Mouse (Mus musculus): Measurements from ENCODE around the gene Chek2. TPM values are rescaled to one million over a fixed set of nuclear protein-coding genes. Genes with fewer than 3 reads are reported as not detected.
A peak's percentile ranks its signal among the peaks of the same experiment; 100 is the strongest.

Gene Chek2
- polyA plus RNA-seq, 1 experiment from 2014 or later = 10.9 TPM

DNA sequence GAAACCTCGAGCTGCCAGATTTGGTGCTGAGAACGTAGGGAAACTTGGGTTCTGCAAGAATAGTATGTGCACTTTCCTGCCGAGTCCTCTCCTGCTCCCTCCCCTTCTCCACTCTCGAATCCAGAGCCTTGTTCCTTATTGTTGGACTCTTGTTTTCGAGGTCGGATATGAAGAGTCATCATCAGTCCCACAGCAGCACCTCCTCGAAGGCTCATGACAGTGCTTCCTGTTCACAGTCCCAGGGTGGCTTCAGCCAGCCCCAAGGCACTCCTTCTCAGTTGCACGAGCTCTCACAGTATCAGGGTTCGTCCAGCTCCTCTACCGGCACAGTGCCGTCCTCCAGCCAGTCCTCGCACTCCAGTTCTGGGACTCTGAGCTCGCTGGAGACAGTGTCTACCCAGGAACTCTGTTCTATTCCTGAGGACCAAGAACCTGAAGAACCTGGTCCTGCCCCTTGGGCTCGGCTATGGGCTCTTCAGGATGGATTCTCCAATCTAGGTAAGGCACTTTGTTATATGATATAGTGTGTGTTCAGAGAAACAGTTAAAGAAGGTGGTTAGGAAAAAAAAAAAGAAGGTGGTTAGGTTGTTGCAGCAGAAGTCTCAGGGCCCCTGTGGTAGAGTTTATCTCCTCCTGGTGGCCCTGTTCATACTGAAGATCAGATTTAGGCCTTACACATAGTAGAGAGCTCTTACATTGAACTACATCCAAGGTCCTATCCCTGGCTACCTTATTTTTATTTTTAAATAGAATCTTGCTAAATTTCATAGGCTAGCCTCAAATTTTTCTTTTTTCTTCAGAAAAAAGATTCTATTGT lies 1.5 kb downstream of the Chek2 start:
- no peak for ATAC-seq (ENCODE audit: low FRiP score, low TSS enrichment)
- TF ChIP-seq CTCF (IDR thresholded peaks at IDR 0.05; ENCODE audit: low read depth) = no peak
- TF ChIP-seq EP300 (optimal IDR thresholded peaks at IDR 0.05) = no peak
- Histone ChIP-seq H3K27ac (replicated peaks) (no peak overlapping the region), H3K36me3 (ENCODE audit: control insufficient read depth, insufficient read depth, low read length) (no peaks in the 10 kb centered on the region), H3K4me2 (replicated peaks; ENCODE audit: low read depth) (no peak overlapping the region), H3K4me1 (replicated peaks; ENCODE audit: control insufficient read depth, insufficient read depth) (peaks cover 3% of the 10 kb centered on the region; the same call in 1 of the 2 replicates), H3K27me3 (ENCODE audit: control insufficient read depth, insufficient read depth, low read length) (no peaks in the 10 kb centered on the region), H3K9me3 (ENCODE audit: control insufficient read depth, low read length) (no peaks in the 10 kb centered on the region), H3K9ac (ENCODE audit: low read length) (no peak overlapping the region), H3K4me3 (ENCODE audit: low read depth, low read length) (no peak overlapping the region)
- 95% methylated on average over 14 of the region's 14 CpGs for WGBS
- no peak for DNase-seq (ENCODE audit: low spot score)

DNA sequence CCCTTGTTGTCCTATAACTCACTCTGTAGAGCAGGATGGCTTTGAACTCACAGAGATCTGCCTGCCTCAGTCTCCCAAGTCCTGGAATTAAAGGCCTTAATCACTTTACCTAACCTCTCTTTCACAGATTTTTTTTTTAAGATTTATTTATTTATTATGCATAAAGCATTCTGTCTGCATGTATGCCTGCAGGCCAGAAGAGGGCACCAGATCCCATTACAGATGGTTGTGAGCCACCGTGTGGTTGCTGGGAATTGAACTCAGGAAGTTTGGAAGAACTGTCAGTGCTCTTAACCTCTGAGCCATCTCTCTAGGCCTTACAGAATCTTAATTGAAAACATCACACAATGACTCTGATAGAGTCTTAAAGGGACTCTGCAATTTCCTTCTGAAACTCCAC lies 13.2 kb downstream of the Chek2 start:
- 77% methylated on average over 1 of the region's 1 CpGs for WGBS
- ATAC-seq (ENCODE audit: low FRiP score, low TSS enrichment) (no peak), DNase-seq (ENCODE audit: low spot score) (no peak)
- H3K36me3 ChIP-seq (ENCODE audit: control insufficient read depth, insufficient read depth, low read length) = no peaks in the 10 kb centered on the region
- H3K9ac ChIP-seq (ENCODE audit: low read length) = no peak overlapping the region
- H3K4me2 ChIP-seq (replicated peaks; ENCODE audit: low read depth) = no peak overlapping the region
- TF ChIP-seq CTCF (IDR thresholded peaks at IDR 0.05; ENCODE audit: low read depth) = peak; percentile 46
- no peak for TF ChIP-seq EP300 (optimal IDR thresholded peaks at IDR 0.05)
- H3K9me3 ChIP-seq (ENCODE audit: control insufficient read depth, low read length) = no peaks in the 10 kb centered on the region
- no peak overlapping the region for H3K4me3 ChIP-seq (ENCODE audit: low read depth, low read length)
- H3K27me3 ChIP-seq (ENCODE audit: control insufficient read depth, insufficient read depth, low read length) = no peaks in the 10 kb centered on the region
- no peak overlapping the region for H3K27ac ChIP-seq (replicated peaks)
- H3K4me1 ChIP-seq (replicated peaks; ENCODE audit: control insufficient read depth, insufficient read depth) = no peaks in the 10 kb centered on the region

DNA sequence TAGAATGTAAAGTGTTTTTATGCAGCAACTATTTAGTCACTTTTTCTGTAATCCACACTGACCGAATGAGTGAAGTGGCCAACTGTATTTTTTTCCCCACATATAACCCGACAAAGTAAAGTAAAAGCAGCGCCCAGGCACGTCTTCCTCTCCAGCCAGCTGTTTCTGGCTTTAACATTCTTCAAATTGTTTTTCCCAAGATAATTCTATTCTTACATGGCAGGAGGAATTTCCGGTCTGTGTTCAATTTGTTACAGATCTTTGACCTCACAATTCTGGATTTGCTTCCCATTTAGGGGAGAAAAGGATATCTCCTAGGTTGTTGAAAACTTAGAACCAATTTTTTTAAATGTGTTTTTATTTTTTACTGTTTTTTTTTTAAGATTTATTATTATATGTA lies 17.3 kb downstream of the Chek2 start:
- Histone ChIP-seq H3K4me1 (replicated peaks; ENCODE audit: control insufficient read depth, insufficient read depth) (no peaks in the 10 kb centered on the region), H3K4me3 (ENCODE audit: low read depth, low read length) (no peak overlapping the region), H3K4me2 (replicated peaks; ENCODE audit: low read depth) (no peak overlapping the region), H3K9ac (ENCODE audit: low read length) (no peak overlapping the region), H3K27ac (replicated peaks) (no peak overlapping the region), H3K9me3 (ENCODE audit: control insufficient read depth, low read length) (no peaks in the 10 kb centered on the region), H3K27me3 (ENCODE audit: control insufficient read depth, insufficient read depth, low read length) (no peaks in the 10 kb centered on the region), H3K36me3 (ENCODE audit: control insufficient read depth, insufficient read depth, low read length) (no peaks in the 10 kb centered on the region)
- DNase-seq (ENCODE audit: low spot score) (no peak), ATAC-seq (ENCODE audit: low FRiP score, low TSS enrichment) (no peak)
- WGBS = 61% methylated on average over 5 of the region's 5 CpGs
- TF ChIP-seq CTCF (IDR thresholded peaks at IDR 0.05; ENCODE audit: low read depth) (no peak), EP300 (optimal IDR thresholded peaks at IDR 0.05) (no peak)

- Histone ChIP-seq H3K27me3 (ENCODE audit: control insufficient read depth, insufficient read depth, low read length) (no peaks in the 10 kb centered on the region), H3K4me1 (replicated peaks; ENCODE audit: control insufficient read depth, insufficient read depth) (no peaks in the 10 kb centered on the region), H3K27ac (replicated peaks) (peak overlapping the region; percentile 77), H3K4me3 (ENCODE audit: low read depth, low read length) (peak overlapping the region; percentile 8; the same call in 1 of the 2 replicates), H3K36me3 (ENCODE audit: control insufficient read depth, insufficient read depth, low read length) (no peaks in the 10 kb centered on the region), H3K9ac (ENCODE audit: low read length) (peak overlapping the region; percentile 43), H3K4me2 (replicated peaks; ENCODE audit: low read depth) (peak overlapping the region; percentile 37), H3K9me3 (ENCODE audit: control insufficient read depth, low read length) (no peaks in the 10 kb centered on the region)
- no peak for TF ChIP-seq EP300 (optimal IDR thresholded peaks at IDR 0.05)
- TF ChIP-seq CTCF (IDR thresholded peaks at IDR 0.05; ENCODE audit: low read depth) = no peak
- WGBS = 18% methylated on average over 13 of the region's 13 CpGs
- DNase-seq (ENCODE audit: low spot score) = peak; percentile 40
- ATAC-seq (ENCODE audit: low FRiP score, low TSS enrichment) = peak; percentile 71; the same call in 1 of the 2 replicates
Measured at GRCm38 (mm10) chr5:110859013-110859650, 19.4 kb downstream of the Chek2 start.

DNA sequence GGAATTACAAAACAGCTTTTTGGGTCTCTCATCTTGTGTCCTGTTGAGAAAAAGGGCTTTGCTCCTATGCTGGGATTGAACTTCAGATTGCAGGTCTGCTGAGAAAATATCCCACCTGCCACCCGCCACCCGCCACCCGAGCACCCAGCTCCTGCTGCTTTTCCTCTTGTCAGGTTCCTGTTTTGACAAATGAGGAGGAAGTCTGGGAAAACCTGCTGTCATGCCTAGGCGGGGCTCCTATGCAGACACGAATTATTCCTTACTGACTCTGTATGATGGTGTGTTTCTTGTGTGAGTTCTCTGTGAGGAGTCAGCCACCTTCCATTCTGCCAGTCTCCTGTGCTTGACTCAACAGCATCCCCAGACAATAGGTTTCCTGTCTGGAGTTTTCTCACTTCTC lies 20.7 kb downstream of the Chek2 start:
- no peak overlapping the region for H3K4me3 ChIP-seq (ENCODE audit: low read depth, low read length)
- H3K27ac ChIP-seq (replicated peaks) = no peak overlapping the region
- no peaks in the 10 kb centered on the region for H3K4me1 ChIP-seq (replicated peaks; ENCODE audit: control insufficient read depth, insufficient read depth)
- no peaks in the 10 kb centered on the region for H3K9me3 ChIP-seq (ENCODE audit: control insufficient read depth, low read length)
- DNase-seq (ENCODE audit: low spot score) (no peak), ATAC-seq (ENCODE audit: low FRiP score, low TSS enrichment) (no peak)
- H3K4me2 ChIP-seq (replicated peaks; ENCODE audit: low read depth) = no peak overlapping the region
- H3K9ac ChIP-seq (ENCODE audit: low read length) = no peak overlapping the region
- H3K27me3 ChIP-seq (ENCODE audit: control insufficient read depth, insufficient read depth, low read length) = no peaks in the 10 kb centered on the region
- WGBS = 83% methylated on average over 5 of the region's 5 CpGs
- no peaks in the 10 kb centered on the region for H3K36me3 ChIP-seq (ENCODE audit: control insufficient read depth, insufficient read depth, low read length)
- TF ChIP-seq CTCF (IDR thresholded peaks at IDR 0.05; ENCODE audit: low read depth) (no peak), EP300 (optimal IDR thresholded peaks at IDR 0.05) (no peak)

GRCm38 (mm10) chr5:110868460-110868859 lies 28.7 kb downstream of the Chek2 start:
- WGBS = 43% methylated on average over 4 of the region's 4 CpGs
- Histone ChIP-seq H3K4me2 (replicated peaks; ENCODE audit: low read depth) (no peak overlapping the region), H3K36me3 (ENCODE audit: control insufficient read depth, insufficient read depth, low read length) (no peaks in the 10 kb centered on the region), H3K27ac (replicated peaks) (peak overlapping the region; percentile 73), H3K9ac (ENCODE audit: low read length) (no peak overlapping the region), H3K4me1 (replicated peaks; ENCODE audit: control insufficient read depth, insufficient read depth) (no peaks in the 10 kb centered on the region), H3K4me3 (ENCODE audit: low read depth, low read length) (no peak overlapping the region), H3K27me3 (ENCODE audit: control insufficient read depth, insufficient read depth, low read length) (no peaks in the 10 kb centered on the region), H3K9me3 (ENCODE audit: control insufficient read depth, low read length) (no peaks in the 10 kb centered on the region)
- DNase-seq (ENCODE audit: low spot score) (no peak), ATAC-seq (ENCODE audit: low FRiP score, low TSS enrichment) (no peak)
- TF ChIP-seq EP300 (optimal IDR thresholded peaks at IDR 0.05) (no peak), CTCF (IDR thresholded peaks at IDR 0.05; ENCODE audit: low read depth) (no peak)

Data from stomach, postnatal 0 days (tissue).